Mouse (Mus musculus): ENCODE results near the gene Myd88. TPM values are rescaled to one million over a fixed set of nuclear protein-coding genes. Genes with fewer than 3 reads are reported as not detected.

The Myd88 gene
- 25.8 and 28.6 TPM in 2 replicates for polyA plus RNA-seq (2012; rRNA removed)

GRCm38 (mm10) chr9:119340909-119341816 is at the start of gene Myd88:
TSS of gene Myd88 (minus strand) at chr9:119341411.

GRCm38 (mm10) chr9:119365284-119365683 is 24.1 kb upstream of the Myd88 start, which contains the start of gene Slc22a14:
TSS of gene Slc22a14 (minus strand) at chr9:119365553.

GRCm38 (mm10) chr9:119357331-119358057 is 16.3 kb upstream of the Myd88 start, which contains the start of gene Xylb:
TSS of gene Xylb (plus strand) at chr9:119357381.

GRCm38 (mm10) chr9:119339558-119340211 is 1.5 kb downstream of the Myd88 start, which contains the start of gene Acaa1a:
TSS of gene Acaa1a (plus strand) at chr9:119339676.

GRCm38 (mm10) chr9:119322289-119323259 is 18.6 kb downstream of the Myd88 start, which contains the start of gene Oxsr1:
TSS of gene Oxsr1 (minus strand) at chr9:119322427.

Other genes starting within 250 kb of the Myd88 start
- 53.1 and 67.2 TPM in 2 replicates for gene Plcd1, start 247.9 kb downstream of the Myd88 start, polyA plus RNA-seq (2012; rRNA removed)
- 0.34 and 1.0 TPM in 2 replicates for gene Dlec1, start 238.9 kb downstream of the Myd88 start, polyA plus RNA-seq (2012; rRNA removed)
- gene Acaa1b, start 184.3 kb downstream of the Myd88 start, polyA plus RNA-seq (2012; rRNA removed) = 4.8 and 13.7 TPM in 2 replicates
- gene Gm47289, start 182.2 kb downstream of the Myd88 start, polyA plus RNA-seq (2012; rRNA removed) = not detected in 2 replicates
- gene Slc22a13, start 132.3 kb downstream of the Myd88 start, polyA plus RNA-seq (2012; rRNA removed) = 0.13 TPM in 1 of 2 replicates, not detected in the other
- 14.6 and 14.7 TPM in 2 replicates for gene Oxsr1, start 19.0 kb downstream of the Myd88 start, polyA plus RNA-seq (2012; rRNA removed)
- 322 and 341 TPM in 2 replicates for gene Acaa1a, start 1.7 kb downstream of the Myd88 start, polyA plus RNA-seq (2012; rRNA removed)
- 6.4 and 9.0 TPM in 2 replicates for gene Xylb, start 16.0 kb upstream of the Myd88 start, polyA plus RNA-seq (2012; rRNA removed)
- gene Slc22a14, start 24.1 kb upstream of the Myd88 start, polyA plus RNA-seq (2012; rRNA removed) = not detected in 2 replicates
- gene Acvr2b, start 60.7 kb upstream of the Myd88 start, polyA plus RNA-seq (2012; rRNA removed) = 6.4 and 6.9 TPM in 2 replicates
- 2.4 and 2.5 TPM in 2 replicates for gene Exog, start 103.5 kb upstream of the Myd88 start, polyA plus RNA-seq (2012; rRNA removed)
- gene Scn5a, start 237.6 kb upstream of the Myd88 start, polyA plus RNA-seq (2012; rRNA removed) = 0.71 TPM in 2 replicates

Data from colon, adult 2 months (tissue).